Mouse (Mus musculus) hindbrain, embryonic 11.5 days (tissue): ENCODE data around the gene Pola2. TPM values are rescaled to one million over a fixed set of nuclear protein-coding genes. Genes with fewer than 3 reads are reported as not detected.

ENCODE experiments used
- ATAC-seq: fragments of 200-750 bp; cut with Nextera tagmentation; 2 replicates; pipeline ENCODE4 v1.8.0; 2017; ENCODE audit warnings: mild to moderate bottlenecking, moderate TSS enrichment, moderate library complexity; ENCODE audit not compliant: low FRiP score
- DNase-seq: peaks from one replicate; pipeline ENCODE4 v3.0.0-alpha.2; 2015; ENCODE audit warnings: low spot score
- H3K27ac ChIP-seq: fragments of 300-500 bp; sonication (generic); 2 replicates; pipeline ENCODE4 v1.5.1; 2014; ENCODE audit warnings: mild to moderate bottlenecking, low read depth, low read length
- H3K27me3 ChIP-seq: fragments of 300-500 bp; sonication (generic); 2 replicates; pipeline ENCODE4 v1.6.1; 2014; ENCODE audit warnings: mild to moderate bottlenecking, low read length, moderate library complexity, mixed read lengths; ENCODE audit not compliant: control insufficient read depth, insufficient read depth
- H3K36me3 ChIP-seq: fragments of 300-500 bp; sonication (generic); 2 replicates; pipeline ENCODE4 v1.6.1; 2014; ENCODE audit warnings: mild to moderate bottlenecking, low read length, moderate library complexity, mixed read lengths; ENCODE audit not compliant: control insufficient read depth, insufficient read depth
- H3K4me1 ChIP-seq: fragments of 300-500 bp; sonication (generic); replicated peaks from 2 replicates; pipeline ENCODE4 v1.6.1; 2014; ENCODE audit warnings: low read length, mixed read lengths; ENCODE audit not compliant: control insufficient read depth, insufficient read depth
- H3K4me2 ChIP-seq: fragments of 300-500 bp; sonication (generic); replicated peaks from 2 replicates; pipeline ENCODE4 v1.6.1; 2014; ENCODE audit warnings: mild to moderate bottlenecking, low read depth, low read length
- H3K4me3 ChIP-seq: fragments of 300-500 bp; sonication (generic); 2 replicates; pipeline ENCODE4 v1.5.1; 2014; ENCODE audit warnings: low read depth, low read length
- H3K9ac ChIP-seq: fragments of 300-500 bp; sonication (generic); 2 replicates; pipeline ENCODE4 v1.6.1; 2014; ENCODE audit warnings: low read depth, low read length
- H3K9me3 ChIP-seq: fragments of 300-500 bp; sonication (generic); 2 replicates; pipeline ENCODE4 v1.6.1; 2016; ENCODE audit warnings: low read length; ENCODE audit not compliant: control insufficient read depth
- WGBS: fragments of 180-500 bp; shearing (Covaris S2); extraction: QIAGEN DNeasy Blood & Tissue Kit; methylation state at CpG from one replicate; pipeline ENCODE4 v1.1.7; 2014; 5-methylcytosine and 5-hydroxymethylcytosine counted together
- polyA plus RNA-seq: library from polyadenylated mRNA; unstranded; fragments of >200 nt; fragmentation: Nextera tagmentation; extraction: Ambion mirVana; gene quantifications from 2 replicates; pipeline ENCODE4 v1.2.1, GENCODE M21; 2014

The Pola2 gene
- polyA plus RNA-seq, 1 experiment from 2014 or later: 67.7 TPM

DNA sequence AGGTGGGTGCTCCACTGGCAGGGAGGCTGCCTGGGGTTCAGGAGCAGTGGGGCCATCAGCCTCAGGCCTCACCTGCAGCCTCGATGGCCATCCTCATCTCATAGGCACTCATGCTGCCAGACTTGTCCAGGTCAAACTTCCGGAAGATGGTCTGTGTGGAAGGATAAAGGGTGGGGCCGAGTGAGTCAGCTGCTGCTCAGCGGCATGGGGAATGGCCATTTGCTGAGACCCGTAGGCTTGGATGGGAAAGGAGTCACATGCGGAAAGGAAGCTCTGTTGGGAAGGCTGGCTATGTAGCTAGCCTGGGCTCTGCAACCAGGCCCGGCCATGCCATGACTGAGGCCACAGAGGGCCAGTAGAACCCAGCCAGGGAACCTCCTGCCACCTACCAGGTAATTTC, 27.5 kb upstream of the Pola2 start:
- H3K27ac ChIP-seq: no peak overlapping the region
- peaks cover 5% of the 10 kb centered on the region; the same call in 1 of the 2 replicates for H3K4me1 ChIP-seq
- no peaks in the 10 kb centered on the region for H3K9me3 ChIP-seq
- ATAC-seq: no peak
- no peak overlapping the region for H3K4me3 ChIP-seq
- DNase-seq: no peak
- H3K27me3 ChIP-seq: no peaks in the 10 kb centered on the region
- H3K36me3 ChIP-seq: no peaks in the 10 kb centered on the region
- WGBS: 84% methylated on average over 7 of the region's 7 CpGs
- H3K9ac ChIP-seq: 0 out of 2 replicates have a peak overlapping the region, but pooled peaks have one; percentile 4
- no peak overlapping the region for H3K4me2 ChIP-seq

DNA sequence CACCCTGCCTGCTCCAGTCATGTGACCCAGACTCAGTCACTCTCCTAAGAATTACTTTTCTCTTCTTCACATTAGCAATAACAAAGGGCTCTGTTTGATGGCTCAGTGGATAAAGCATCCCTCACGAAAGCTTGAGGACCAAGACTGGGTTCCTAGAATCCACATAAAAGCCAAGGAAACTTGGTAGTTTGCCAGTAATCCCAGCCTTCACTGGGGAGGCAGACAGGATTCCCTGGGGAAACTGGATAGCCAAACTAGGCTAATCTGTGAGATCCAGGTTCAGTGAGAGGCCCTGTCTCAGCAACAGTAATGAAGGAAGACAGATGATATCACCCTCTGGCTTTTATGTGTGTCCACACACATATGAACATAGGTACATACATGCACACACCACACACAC, 26.9 kb upstream of the Pola2 start:
- Histone ChIP-seq H3K9ac (no peak overlapping the region), H3K4me1 (peaks cover 5% of the 10 kb centered on the region; the same call in 1 of the 2 replicates), H3K36me3 (no peaks in the 10 kb centered on the region), H3K9me3 (no peaks in the 10 kb centered on the region), H3K27me3 (no peaks in the 10 kb centered on the region), H3K27ac (no peak overlapping the region), H3K4me2 (no peak overlapping the region), H3K4me3 (no peak overlapping the region)
- DNase-seq (no peak), ATAC-seq (no peak)
- WGBS: 75% methylated on average over 1 of the region's 1 CpGs

DNA sequence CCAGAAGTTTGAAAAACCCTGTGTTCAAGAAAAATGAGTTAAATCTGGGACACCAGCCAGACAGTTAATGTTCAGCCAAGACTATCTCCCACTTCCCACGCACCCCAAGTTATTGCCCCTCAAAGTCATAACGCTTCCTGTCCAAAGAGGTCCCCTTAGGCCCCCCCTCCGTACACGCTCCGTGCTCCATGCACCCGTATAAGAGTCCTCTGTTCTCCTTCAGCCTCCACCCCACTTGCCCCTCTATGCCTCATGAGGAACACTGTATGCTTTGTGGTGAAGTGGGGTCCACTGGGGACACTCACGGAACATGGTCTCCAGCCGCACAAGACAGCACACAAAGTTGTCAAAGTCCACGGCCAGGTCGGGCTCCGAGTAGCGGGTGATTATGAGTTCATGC, 26.0 kb upstream of the Pola2 start:
- Histone ChIP-seq H3K4me2 (no peak overlapping the region), H3K27ac (no peak overlapping the region), H3K9me3 (no peaks in the 10 kb centered on the region), H3K4me3 (no peak overlapping the region), H3K4me1 (peaks cover 5% of the 10 kb centered on the region; the same call in 1 of the 2 replicates), H3K36me3 (no peaks in the 10 kb centered on the region), H3K27me3 (no peaks in the 10 kb centered on the region), H3K9ac (no peak overlapping the region)
- ATAC-seq: no peak
- no peak for DNase-seq
- 94% methylated on average over 12 of the region's 12 CpGs for WGBS

DNA sequence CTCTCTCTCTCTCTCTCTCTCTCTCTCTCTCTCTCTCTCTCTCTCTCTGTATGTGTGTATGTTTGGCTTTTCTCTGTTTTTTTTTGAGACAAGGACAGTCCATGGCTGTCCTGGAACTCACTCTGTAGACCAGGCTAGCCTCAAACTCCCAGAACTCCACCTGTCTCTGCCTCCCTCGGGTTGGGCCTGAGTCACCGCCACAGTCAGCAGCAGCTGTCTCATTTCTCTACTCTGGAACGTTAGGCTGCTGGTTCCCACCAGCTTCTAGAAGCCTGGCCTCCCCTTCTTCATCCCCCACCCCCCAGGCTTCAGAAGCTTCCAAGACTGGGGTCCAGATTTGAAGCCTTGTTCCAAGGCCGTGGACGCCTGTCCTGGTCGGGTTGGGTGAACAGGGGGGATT, 25.6 kb upstream of the Pola2 start:
- DNase-seq (no peak), ATAC-seq (no peak)
- peaks cover 5% of the 10 kb centered on the region; the same call in 1 of the 2 replicates for H3K4me1 ChIP-seq
- no peak overlapping the region for H3K9ac ChIP-seq
- no peaks in the 10 kb centered on the region for H3K27me3 ChIP-seq
- no peak overlapping the region for H3K4me3 ChIP-seq
- H3K36me3 ChIP-seq: no peaks in the 10 kb centered on the region
- WGBS: 77% methylated on average over 6 of the region's 6 CpGs
- H3K27ac ChIP-seq: no peak overlapping the region
- no peaks in the 10 kb centered on the region for H3K9me3 ChIP-seq
- H3K4me2 ChIP-seq: no peak overlapping the region

DNA sequence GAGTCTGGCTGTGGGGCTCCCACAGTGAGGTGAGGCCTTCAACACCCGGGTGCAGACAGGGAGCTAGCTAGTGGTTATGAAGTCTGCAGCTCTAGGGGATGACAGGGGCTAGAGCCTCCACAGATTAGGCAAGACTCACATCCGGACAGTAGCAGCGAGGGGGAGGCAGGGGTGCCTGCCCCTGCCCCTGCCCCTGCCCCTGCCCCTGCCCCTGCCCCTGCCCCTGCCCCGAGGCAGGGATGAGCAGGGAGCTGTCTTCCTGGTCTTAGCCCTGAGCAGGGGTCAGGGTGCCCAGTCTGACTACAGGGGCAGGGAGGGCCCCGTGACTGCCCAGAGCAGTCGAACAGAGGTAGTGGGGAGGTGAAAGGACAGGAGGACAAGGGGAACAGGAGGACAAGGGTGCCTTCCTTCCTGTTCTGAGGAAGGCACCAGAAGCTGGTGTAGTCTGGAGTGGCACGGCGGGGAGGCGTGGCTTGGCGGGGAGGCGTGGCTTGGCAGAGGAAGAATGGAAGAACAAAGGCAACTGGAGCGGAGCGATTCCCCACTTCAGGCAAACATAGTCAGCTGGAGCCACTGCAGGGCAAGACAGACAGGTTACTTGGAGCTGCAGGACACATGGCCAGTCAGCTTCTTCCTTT, 24.9 kb upstream of the Pola2 start:
- H3K9ac ChIP-seq: peak overlapping the region; percentile 64
- peak overlapping the region; percentile 28 for H3K4me2 ChIP-seq
- H3K4me3 ChIP-seq: no peak overlapping the region
- H3K27me3 ChIP-seq: no peaks in the 10 kb centered on the region
- peaks cover 5% of the 10 kb centered on the region; the same call in 1 of the 2 replicates for H3K4me1 ChIP-seq
- H3K27ac ChIP-seq: no peak overlapping the region
- 12% methylated on average over 11 of the region's 13 CpGs for WGBS
- no peaks in the 10 kb centered on the region for H3K9me3 ChIP-seq
- DNase-seq (peak; percentile 86), ATAC-seq (peak; percentile 74)
- no peaks in the 10 kb centered on the region for H3K36me3 ChIP-seq

DNA sequence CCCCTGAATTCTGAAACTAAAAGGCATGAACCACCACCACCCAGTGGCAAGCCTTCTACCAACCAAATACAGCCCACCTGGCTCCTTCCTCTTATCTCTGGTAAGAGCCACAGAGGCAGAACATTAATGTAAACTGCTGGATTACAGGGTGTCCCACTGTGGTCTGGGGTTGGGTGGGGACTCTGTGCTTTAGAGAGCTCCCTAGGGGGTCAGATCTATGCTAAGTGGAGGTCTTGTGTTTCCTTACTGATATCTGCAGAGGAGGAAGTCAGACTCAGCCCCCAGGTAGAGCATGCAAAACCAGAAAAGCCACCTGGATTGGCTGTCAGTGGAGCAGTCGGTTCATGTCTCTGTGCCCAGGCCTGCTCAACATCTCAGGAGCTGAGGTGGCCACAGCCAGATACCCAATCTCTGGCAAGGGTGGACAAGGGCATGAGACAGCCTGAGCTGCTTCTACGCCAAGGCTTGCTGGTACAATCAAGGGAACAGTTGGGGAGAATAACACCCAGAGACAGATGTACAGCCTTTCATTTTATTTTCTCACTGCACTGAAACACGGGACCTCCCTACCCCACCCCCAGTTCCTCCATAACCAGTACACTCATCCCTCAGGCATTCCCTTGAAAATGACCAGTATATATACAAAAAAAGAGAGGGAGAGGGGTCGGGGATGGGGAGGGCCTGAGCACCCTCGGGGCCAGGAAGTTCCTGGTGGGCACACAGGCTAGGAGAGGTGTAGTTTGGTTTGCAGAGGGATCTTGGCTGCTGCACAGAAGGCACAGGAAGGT, 24.2 kb upstream of the Pola2 start:
- no peak overlapping the region for H3K27ac ChIP-seq
- 73% methylated on average over 5 of the region's 5 CpGs for WGBS
- ATAC-seq (no peak), DNase-seq (no peak)
- H3K27me3 ChIP-seq: no peaks in the 10 kb centered on the region
- no peak overlapping the region for H3K4me3 ChIP-seq
- H3K9me3 ChIP-seq: no peaks in the 10 kb centered on the region
- peaks cover 5% of the 10 kb centered on the region; the same call in 1 of the 2 replicates for H3K4me1 ChIP-seq
- no peak overlapping the region for H3K4me2 ChIP-seq
- peak overlapping the region; percentile 64; the same call in 1 of the 2 replicates for H3K9ac ChIP-seq
- no peaks in the 10 kb centered on the region for H3K36me3 ChIP-seq

DNA sequence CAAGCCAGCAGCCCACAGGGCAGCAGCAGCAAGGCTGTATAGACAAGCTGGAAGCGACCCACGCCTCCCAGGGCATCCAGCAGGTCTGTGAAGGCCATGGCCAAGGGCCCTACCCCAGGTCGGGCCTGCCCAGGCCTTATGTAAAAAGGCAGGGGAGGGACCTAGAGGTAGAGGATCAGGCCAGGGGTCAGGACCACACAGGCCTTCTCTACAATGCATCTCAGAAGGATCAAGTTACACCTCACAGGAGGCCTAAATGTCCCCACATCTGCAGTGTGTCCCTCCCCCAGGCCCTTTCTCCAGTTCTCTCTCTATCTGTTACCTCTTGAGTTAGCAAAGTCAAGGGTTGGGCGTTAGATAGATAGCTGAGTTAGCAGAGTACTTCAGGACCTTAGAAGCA, 22.0 kb upstream of the Pola2 start, which contains the start of gene Slc22a20:
TSS of gene Slc22a20 (minus strand) at position 101 of the 400 bp plus-strand sequence.
- no peaks in the 10 kb centered on the region for H3K27me3 ChIP-seq
- DNase-seq (no peak), ATAC-seq (no peak)
- H3K9me3 ChIP-seq: no peaks in the 10 kb centered on the region
- peaks cover 5% of the 10 kb centered on the region; the same call in 1 of the 2 replicates for H3K4me1 ChIP-seq
- H3K4me3 ChIP-seq: no peak within 1 kb of the TSS
- no peaks in the 10 kb centered on the region for H3K36me3 ChIP-seq
- no peak within 1 kb of the TSS for H3K27ac ChIP-seq
- 42% methylated on average over 4 of the region's 4 CpGs for WGBS
- no peak within 1 kb of the TSS for H3K4me2 ChIP-seq
- no peak within 1 kb of the TSS for H3K9ac ChIP-seq

DNA sequence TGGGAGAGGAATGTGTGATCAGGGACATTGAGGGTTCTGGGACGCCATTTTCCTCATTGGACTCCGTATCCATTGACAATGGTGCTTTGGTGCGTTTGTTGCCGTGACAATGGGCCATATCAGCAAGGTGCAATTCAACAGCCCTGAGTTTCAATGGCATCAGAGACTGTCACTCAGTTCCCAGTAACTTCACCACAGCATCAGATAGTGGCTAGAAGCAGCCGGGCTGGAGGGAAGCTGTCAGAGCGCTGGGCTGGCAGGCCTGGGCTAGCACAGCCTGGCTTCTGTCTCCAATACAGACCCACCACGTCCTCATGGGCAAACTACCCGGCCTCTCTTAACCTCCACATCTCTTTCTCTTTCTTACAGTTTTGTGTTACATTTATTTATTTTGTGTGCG, 16.5 kb upstream of the Pola2 start:
- H3K4me2 ChIP-seq: no peak overlapping the region
- no peaks in the 10 kb centered on the region for H3K27me3 ChIP-seq
- no peak overlapping the region for H3K27ac ChIP-seq
- no peaks in the 10 kb centered on the region for H3K4me1 ChIP-seq
- WGBS: 87% methylated on average over 9 of the region's 9 CpGs
- H3K9ac ChIP-seq: no peak overlapping the region
- no peaks in the 10 kb centered on the region for H3K9me3 ChIP-seq
- no peak for ATAC-seq
- DNase-seq: no peak
- no peak overlapping the region for H3K4me3 ChIP-seq
- H3K36me3 ChIP-seq: no peaks in the 10 kb centered on the region
